Mouse (Mus musculus): ENCODE results near the gene Abr. TPM values are rescaled to one million over a fixed set of nuclear protein-coding genes. Genes with fewer than 3 reads are reported as not detected.

The Abr gene
- total and polyA plus RNA-seq, 2 experiments from 2014 or later, result 102 to 243 TPM

- H3K9me3 ChIP-seq (ENCODE audit: low read length), result no peaks in the 10 kb centered on the region
- no peak for TF ChIP-seq CTCF (IDR thresholded peaks at IDR 0.05)
- 43% methylated on average over 4 of the region's 4 CpGs for WGBS
These were observed 35.4 kb upstream of the Abr start for GRCm38 (mm10) chr11:76657450-76657970.

GRCm38 (mm10) chr11:76655106-76655505 is 33.0 kb upstream of the Abr start:
- H3K36me3 ChIP-seq (ENCODE audit: insufficient read depth, low read length), result no peaks in the 10 kb centered on the region
- no peak overlapping the region for H3K4me2 ChIP-seq (ENCODE audit: low read depth, low read length, poor library complexity, severe bottlenecking)
- no peaks in the 10 kb centered on the region for H3K27me3 ChIP-seq (ENCODE audit: insufficient read depth, low read length)
- H3K4me3 ChIP-seq (ENCODE audit: low read depth, low read length), result no peak overlapping the region
- no peaks in the 10 kb centered on the region for H3K9me3 ChIP-seq (ENCODE audit: low read length)
- peak; percentile 80 for DNase-seq (ENCODE audit: low spot score)
- H3K9ac ChIP-seq (replicated peaks; ENCODE audit: low read length, poor library complexity, severe bottlenecking), result no peak overlapping the region
- H3K27ac ChIP-seq (ENCODE audit: low read depth, low read length), result no peak overlapping the region
- no peak for ATAC-seq (ENCODE audit: low FRiP score)
- no peaks in the 10 kb centered on the region for H3K4me1 ChIP-seq (ENCODE audit: insufficient read depth, low read length)
- peak; percentile 85 for TF ChIP-seq CTCF (IDR thresholded peaks at IDR 0.05)
- whole genome bisulfite sequencing, result 6% methylated on average over 10 of the region's 10 CpGs

More at GRCm38 (mm10) chr11:76657450-76657970, 35.4 kb upstream of the Abr start:
- no peaks in the 10 kb centered on the region for H3K27me3 ChIP-seq (ENCODE audit: insufficient read depth, low read length)
- H3K9ac ChIP-seq (replicated peaks; ENCODE audit: low read length, poor library complexity, severe bottlenecking), result no peak overlapping the region
- DNase-seq (ENCODE audit: low spot score) (no peak), ATAC-seq (ENCODE audit: low FRiP score) (no peak)
- H3K4me2 ChIP-seq (ENCODE audit: low read depth, low read length, poor library complexity, severe bottlenecking), result no peak overlapping the region
- H3K27ac ChIP-seq (ENCODE audit: low read depth, low read length), result no peak overlapping the region
- no peaks in the 10 kb centered on the region for H3K4me1 ChIP-seq (ENCODE audit: insufficient read depth, low read length)
- no peaks in the 10 kb centered on the region for H3K36me3 ChIP-seq (ENCODE audit: insufficient read depth, low read length)
- no peak overlapping the region for H3K4me3 ChIP-seq (ENCODE audit: low read depth, low read length)

GRCm38 (mm10) chr11:76652838-76653334 is 30.8 kb upstream of the Abr start:
- ATAC-seq (ENCODE audit: low FRiP score) (no peak), DNase-seq (ENCODE audit: low spot score) (no peak)
- no peaks in the 10 kb centered on the region for H3K27me3 ChIP-seq (ENCODE audit: insufficient read depth, low read length)
- H3K27ac ChIP-seq (ENCODE audit: low read depth, low read length), result no peak overlapping the region
- H3K36me3 ChIP-seq (ENCODE audit: insufficient read depth, low read length), result no peaks in the 10 kb centered on the region
- TF ChIP-seq CTCF (IDR thresholded peaks at IDR 0.05), result no peak
- H3K9me3 ChIP-seq (ENCODE audit: low read length), result no peaks in the 10 kb centered on the region
- H3K9ac ChIP-seq (replicated peaks; ENCODE audit: low read length, poor library complexity, severe bottlenecking), result no peak overlapping the region
- 38% methylated on average over 3 of the region's 3 CpGs for WGBS
- H3K4me2 ChIP-seq (ENCODE audit: low read depth, low read length, poor library complexity, severe bottlenecking), result no peak overlapping the region
- no peak overlapping the region for H3K4me3 ChIP-seq (ENCODE audit: low read depth, low read length)
- no peaks in the 10 kb centered on the region for H3K4me1 ChIP-seq (ENCODE audit: insufficient read depth, low read length)

- H3K9ac ChIP-seq (replicated peaks; ENCODE audit: low read length, poor library complexity, severe bottlenecking), result no peak overlapping the region
- WGBS, result 62% methylated on average over 10 of the region's 14 CpGs
- H3K4me2 ChIP-seq (ENCODE audit: low read depth, low read length, poor library complexity, severe bottlenecking), result no peak overlapping the region
- no peak for ATAC-seq (ENCODE audit: low FRiP score)
- TF ChIP-seq CTCF (IDR thresholded peaks at IDR 0.05), result no peak
- no peaks in the 10 kb centered on the region for H3K9me3 ChIP-seq (ENCODE audit: low read length)
- no peak overlapping the region for H3K27ac ChIP-seq (ENCODE audit: low read depth, low read length)
- no peaks in the 10 kb centered on the region for H3K4me1 ChIP-seq (ENCODE audit: insufficient read depth, low read length)
- peak; percentile 45 for DNase-seq (ENCODE audit: low spot score)
- H3K27me3 ChIP-seq (ENCODE audit: insufficient read depth, low read length), result no peaks in the 10 kb centered on the region
- no peak overlapping the region for H3K4me3 ChIP-seq (ENCODE audit: low read depth, low read length)
- H3K36me3 ChIP-seq (ENCODE audit: insufficient read depth, low read length), result no peaks in the 10 kb centered on the region
These were observed 28.9 kb upstream of the Abr start for GRCm38 (mm10) chr11:76650862-76651560.

GRCm38 (mm10) chr11:76647500-76647899 is 25.4 kb upstream of the Abr start:
- Histone ChIP-seq H3K36me3 (ENCODE audit: insufficient read depth, low read length) (no peaks in the 10 kb centered on the region), H3K4me1 (ENCODE audit: insufficient read depth, low read length) (no peaks in the 10 kb centered on the region), H3K4me2 (ENCODE audit: low read depth, low read length, poor library complexity, severe bottlenecking) (peak overlapping the region; percentile 31), H3K9me3 (ENCODE audit: low read length) (no peaks in the 10 kb centered on the region), H3K27me3 (ENCODE audit: insufficient read depth, low read length) (no peaks in the 10 kb centered on the region), H3K4me3 (ENCODE audit: low read depth, low read length) (no peak overlapping the region), H3K9ac (replicated peaks; ENCODE audit: low read length, poor library complexity, severe bottlenecking) (no peak overlapping the region), H3K27ac (ENCODE audit: low read depth, low read length) (no peak overlapping the region)
- peak; percentile 78 for TF ChIP-seq CTCF (IDR thresholded peaks at IDR 0.05)
- WGBS, result 7% methylated on average over 9 of the region's 9 CpGs
- DNase-seq (ENCODE audit: low spot score) (peak; percentile 72), ATAC-seq (ENCODE audit: low FRiP score) (0 out of 2 replicates have a peak, but pooled peaks have one; percentile 24)

- no peaks in the 10 kb centered on the region for H3K36me3 ChIP-seq (ENCODE audit: insufficient read depth, low read length)
- no peaks in the 10 kb centered on the region for H3K27me3 ChIP-seq (ENCODE audit: insufficient read depth, low read length)
- no peaks in the 10 kb centered on the region for H3K9me3 ChIP-seq (ENCODE audit: low read length)
- peak overlapping the region; percentile 31 for H3K4me2 ChIP-seq (ENCODE audit: low read depth, low read length, poor library complexity, severe bottlenecking)
- no peak for ATAC-seq (ENCODE audit: low FRiP score)
- 4% methylated on average over 7 of the region's 7 CpGs for WGBS
- H3K27ac ChIP-seq (ENCODE audit: low read depth, low read length), result no peak overlapping the region
- H3K9ac ChIP-seq (replicated peaks; ENCODE audit: low read length, poor library complexity, severe bottlenecking), result no peak overlapping the region
- H3K4me1 ChIP-seq (ENCODE audit: insufficient read depth, low read length), result no peaks in the 10 kb centered on the region
- peak; percentile 79 for DNase-seq (ENCODE audit: low spot score)
- TF ChIP-seq CTCF (IDR thresholded peaks at IDR 0.05), result no peak
- H3K4me3 ChIP-seq (ENCODE audit: low read depth, low read length), result no peak overlapping the region
These were observed 24.9 kb upstream of the Abr start for GRCm38 (mm10) chr11:76647062-76647461.

All from midbrain, postnatal 0 days (tissue).